Mouse (Mus musculus) left cerebral cortex, adult 18-20 months (tissue): ENCODE measurements around the gene St8sia4. TPM values are rescaled to one million over a fixed set of nuclear protein-coding genes. Genes with fewer than 3 reads are reported as not detected.
"Not testable (repeated sequence)": the region's sequence is repeated elsewhere in the genome, so short reads cannot be mapped to it uniquely, and the experiment has no call there.

Experiments used
- DNase-seq, 2 experiments: peaks; one replicate each; pipeline ENCODE4 v3.0.0; 2021 to 2022; ENCODE audit warnings: low spot score in 2 of 2, mixed read lengths in 1 of 2
- total RNA-seq, 2 experiments: library from RNA; stranded (reverse); gene quantifications; 2 replicates each; pipeline ENCODE4 v1.2.3; 2021

St8sia4 gene
- total RNA-seq, 2 experiments from 2014 or later, result 7.8 to 8.0 TPM

GRCm38 (mm10) chr1:95598108-95598507 is 69.3 kb downstream of the St8sia4 start:
- no peak for DNase-seq

- no peak for DNase-seq
These were observed 70.5 kb downstream of the St8sia4 start for GRCm38 (mm10) chr1:95596825-95597224.

- no peak for DNase-seq
These were observed 76.3 kb downstream of the St8sia4 start for GRCm38 (mm10) chr1:95591101-95591500.

DNA sequence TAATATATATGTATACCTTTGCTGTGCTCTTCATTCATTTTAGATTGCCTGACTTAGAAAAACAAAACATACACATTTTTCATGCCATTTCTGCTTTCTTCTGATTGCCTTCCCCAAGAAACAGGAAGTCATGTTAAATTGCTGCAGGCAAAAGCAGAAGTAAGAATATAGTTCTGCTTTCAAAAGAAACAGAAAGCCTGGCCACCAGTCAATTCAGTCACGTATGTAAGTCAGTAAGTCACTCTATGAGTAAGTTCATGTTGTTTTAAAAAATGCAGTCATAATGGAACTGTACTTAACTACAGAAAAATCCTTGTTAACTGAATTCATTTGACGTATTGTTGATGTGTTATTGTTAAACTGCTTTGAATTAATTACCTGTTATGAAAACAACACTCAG is 77.3 kb downstream of the St8sia4 start:
- DNase-seq, result no peak

DNA sequence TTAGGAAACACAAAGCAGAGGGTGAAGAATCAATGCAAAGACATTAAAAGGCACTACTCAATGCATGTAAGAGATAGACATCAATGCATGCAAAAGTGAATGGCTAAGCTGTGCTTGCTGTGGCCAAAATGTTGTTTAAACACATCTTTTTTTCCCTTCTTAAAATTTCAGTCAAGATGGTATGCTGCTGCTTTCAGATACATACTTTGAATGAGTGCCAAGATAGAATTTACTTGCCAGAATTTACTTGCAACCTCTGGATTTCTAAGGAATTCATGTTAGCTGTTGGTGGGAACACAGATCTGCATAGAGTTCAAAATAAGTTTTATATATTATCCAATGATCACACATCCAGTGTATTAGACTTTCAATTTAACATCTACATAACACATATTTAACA is 77.9 kb downstream of the St8sia4 start:
- DNase-seq, result no peak

GRCm38 (mm10) chr1:95583310-95583709 is 84.1 kb downstream of the St8sia4 start:
- no peak for DNase-seq

GRCm38 (mm10) chr1:95582264-95582663 is 85.1 kb downstream of the St8sia4 start:
- no peak for DNase-seq

DNA sequence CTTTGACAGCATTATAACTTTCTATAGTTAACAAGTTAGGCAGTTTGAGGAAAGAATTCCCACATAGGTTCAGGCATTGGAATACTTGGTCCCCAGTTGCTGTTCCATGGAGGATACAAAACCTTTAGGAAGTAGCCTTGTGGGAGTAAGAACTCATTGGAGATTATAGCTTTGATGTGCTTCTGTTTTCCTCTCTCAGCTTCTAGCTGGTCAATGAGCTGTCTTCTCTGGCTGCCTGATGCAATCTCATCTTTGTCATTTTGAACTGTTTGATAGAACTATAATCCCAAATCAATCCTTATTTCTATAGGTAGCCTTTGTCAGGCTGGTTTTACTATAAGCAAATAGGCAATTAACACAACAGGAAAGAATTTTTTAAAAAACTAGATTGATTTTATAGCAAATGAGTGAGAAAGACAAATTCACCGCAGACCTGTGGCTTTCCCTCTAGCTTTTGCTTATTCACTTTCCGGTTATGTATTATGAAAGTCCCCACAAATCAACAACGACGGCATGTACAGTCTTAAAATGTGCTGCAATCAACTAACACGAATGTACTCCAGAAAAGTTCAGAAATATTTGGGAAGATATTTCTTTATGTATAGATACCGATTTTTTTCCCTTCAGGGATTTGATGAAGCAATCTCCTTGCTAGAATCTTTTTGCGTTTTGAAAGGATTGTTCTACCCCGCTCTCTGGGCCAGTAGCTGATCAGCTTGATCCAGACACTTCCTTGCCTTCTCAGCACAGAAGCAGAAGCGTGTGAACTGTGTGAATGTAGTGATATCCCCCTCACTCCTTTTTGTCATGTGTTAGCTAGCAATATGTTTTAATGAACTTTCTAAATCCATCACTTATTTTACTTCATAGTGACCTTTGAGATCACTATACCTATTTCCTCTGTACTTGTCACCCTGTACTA is 94.5 kb downstream of the St8sia4 start:
- no peak for DNase-seq

GRCm38 (mm10) chr1:95571106-95571505 is 96.3 kb downstream of the St8sia4 start:
- no peak for DNase-seq

DNA sequence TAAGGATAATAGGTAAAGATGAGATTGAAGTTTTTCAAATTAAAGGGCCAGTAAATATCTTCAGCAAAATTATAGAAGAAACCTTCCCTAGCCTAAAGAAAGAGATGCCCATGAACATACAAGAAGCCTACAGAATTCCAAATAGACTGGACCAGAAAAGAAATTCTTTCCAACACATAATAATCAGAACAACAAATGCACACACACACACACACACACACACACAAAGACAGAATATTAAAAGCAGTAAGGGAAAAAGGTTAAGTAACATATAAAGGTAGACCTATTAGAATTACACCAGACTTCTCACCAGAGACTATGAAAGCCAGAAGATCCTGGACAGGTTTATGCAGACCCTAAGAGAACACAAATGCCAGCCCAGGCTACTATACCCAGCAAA is 112.8 kb downstream of the St8sia4 start:
- DNase-seq, result not testable (repeated sequence)

DNA sequence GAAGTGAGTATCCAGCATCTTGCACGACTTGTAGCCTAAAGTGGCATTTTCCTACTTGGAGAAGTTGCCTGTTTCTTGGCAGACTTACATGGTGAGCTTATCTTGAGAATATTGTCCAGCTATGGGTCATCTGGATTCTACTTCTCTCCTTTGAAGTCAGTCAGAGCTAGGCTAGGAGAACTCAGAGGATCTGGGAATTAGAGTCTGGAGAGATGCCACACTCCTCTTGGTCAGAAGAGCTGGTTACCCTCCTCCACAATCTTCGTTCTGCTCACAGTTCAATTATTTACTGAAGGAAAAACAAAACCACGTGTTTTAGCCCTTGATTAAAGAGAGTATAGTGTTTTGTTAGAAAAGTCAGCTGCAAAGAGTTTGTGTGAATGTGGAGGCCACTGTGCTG is 125.9 kb downstream of the St8sia4 start:
- no peak for DNase-seq
